Mouse (Mus musculus) limb, embryonic 15.5 days (tissue): ENCODE results near the gene Rbfox2. TPM values are rescaled to one million over a fixed set of nuclear protein-coding genes. Genes with fewer than 3 reads are reported as not detected.

ENCODE experiments used
- ATAC-seq: fragments of 200-750 bp; cut with Nextera tagmentation; 2 replicates; pipeline ENCODE4 v1.8.0; 2017; ENCODE audit warnings: low read depth, moderate TSS enrichment; ENCODE audit not compliant: insufficient number of reproducible peaks, low FRiP score, low TSS enrichment
- H3K27ac ChIP-seq: fragments of 300-500 bp; sonication (generic); 2 replicates; pipeline ENCODE4 v1.5.1; 2015; ENCODE audit warnings: moderate library complexity, mild to moderate bottlenecking, inconsistent platforms
- H3K27me3 ChIP-seq: fragments of 300-500 bp; sonication (generic); 2 replicates; pipeline ENCODE4 v1.6.1; 2015; ENCODE audit warnings: inconsistent platforms
- H3K36me3 ChIP-seq: fragments of 300-500 bp; sonication (generic); 2 replicates; pipeline ENCODE4 v1.6.1; 2015; ENCODE audit warnings: inconsistent platforms
- H3K4me1 ChIP-seq: fragments of 300-500 bp; sonication (generic); 2 replicates; pipeline ENCODE4 v1.6.1; 2015; ENCODE audit warnings: inconsistent platforms
- H3K4me2 ChIP-seq: fragments of 300-500 bp; sonication (generic); 2 replicates; pipeline ENCODE4 v1.6.1; 2015; ENCODE audit warnings: mild to moderate bottlenecking, inconsistent platforms
- H3K4me3 ChIP-seq: fragments of 300-500 bp; sonication (generic); 2 replicates; pipeline ENCODE4 v1.5.1; 2015; ENCODE audit warnings: mild to moderate bottlenecking, inconsistent platforms
- H3K9ac ChIP-seq: fragments of 300-500 bp; sonication (generic); 2 replicates; pipeline ENCODE4 v1.6.1; 2015; ENCODE audit warnings: inconsistent platforms
- H3K9me3 ChIP-seq: fragments of 300-500 bp; sonication (generic); 2 replicates; pipeline ENCODE4 v1.6.1; 2016; ENCODE audit warnings: inconsistent platforms
- WGBS: fragments of 180-500 bp; shearing (Covaris S2); methylation state at CpG from one replicate; pipeline ENCODE4 v1.1.7; 2015; 5-methylcytosine and 5-hydroxymethylcytosine counted together
- polyA plus RNA-seq: library from polyadenylated mRNA; unstranded; fragments of >200 nt; fragmentation: Nextera tagmentation; extraction: Ambion mirVana; gene quantifications from 2 replicates; pipeline ENCODE4 v1.2.1, GENCODE M21; 2015

Gene Rbfox2
- polyA plus RNA-seq, 1 experiment from 2014 or later: 73.2 TPM

- no peak overlapping the region for H3K9ac ChIP-seq
- ATAC-seq: no peak
- no peak overlapping the region for H3K4me2 ChIP-seq
- H3K27me3 ChIP-seq: no peaks in the 10 kb centered on the region
- H3K36me3 ChIP-seq: no peaks in the 10 kb centered on the region
- no peak overlapping the region for H3K4me3 ChIP-seq
- H3K27ac ChIP-seq: no peak overlapping the region
- 65% methylated on average over 5 of the region's 5 CpGs for WGBS
- peaks cover 19% of the 10 kb centered on the region for H3K4me1 ChIP-seq
- H3K9me3 ChIP-seq: no peaks in the 10 kb centered on the region
Measured at GRCm38 (mm10) chr15:77244634-77245033, 62.2 kb downstream of the Rbfox2 start.

GRCm38 (mm10) chr15:77243876-77244560 is 62.8 kb downstream of the Rbfox2 start:
- Histone ChIP-seq H3K4me1 (peaks cover 19% of the 10 kb centered on the region), H3K4me3 (no peak overlapping the region), H3K36me3 (no peaks in the 10 kb centered on the region), H3K9ac (no peak overlapping the region), H3K9me3 (no peaks in the 10 kb centered on the region), H3K27me3 (no peaks in the 10 kb centered on the region), H3K27ac (no peak overlapping the region), H3K4me2 (no peak overlapping the region)
- no peak for ATAC-seq
- 78% methylated on average over 5 of the region's 5 CpGs for WGBS

GRCm38 (mm10) chr15:77240607-77241006 is 66.2 kb downstream of the Rbfox2 start:
- 79% methylated on average over 4 of the region's 4 CpGs for WGBS
- Histone ChIP-seq H3K27me3 (no peaks in the 10 kb centered on the region), H3K9me3 (no peaks in the 10 kb centered on the region), H3K4me2 (no peak overlapping the region), H3K36me3 (no peaks in the 10 kb centered on the region), H3K4me3 (no peak overlapping the region), H3K27ac (no peak overlapping the region), H3K4me1 (peaks cover 15% of the 10 kb centered on the region), H3K9ac (no peak overlapping the region)
- no peak for ATAC-seq

- no peak overlapping the region for H3K9ac ChIP-seq
- ATAC-seq: no peak
- H3K4me1 ChIP-seq: peaks cover 13% of the 10 kb centered on the region
- no peaks in the 10 kb centered on the region for H3K36me3 ChIP-seq
- no peak overlapping the region for H3K4me2 ChIP-seq
- no peaks in the 10 kb centered on the region for H3K27me3 ChIP-seq
- WGBS: 79% methylated on average over 4 of the region's 4 CpGs
- no peak overlapping the region for H3K4me3 ChIP-seq
- no peaks in the 10 kb centered on the region for H3K9me3 ChIP-seq
- H3K27ac ChIP-seq: no peak overlapping the region
Measured at GRCm38 (mm10) chr15:77239564-77239963, 67.2 kb downstream of the Rbfox2 start.

- H3K9ac ChIP-seq: no peak overlapping the region
- no peaks in the 10 kb centered on the region for H3K9me3 ChIP-seq
- no peak overlapping the region for H3K4me3 ChIP-seq
- H3K27ac ChIP-seq: no peak overlapping the region
- H3K27me3 ChIP-seq: no peaks in the 10 kb centered on the region
- H3K36me3 ChIP-seq: no peaks in the 10 kb centered on the region
- WGBS: 33% methylated on average over 1 of the region's 1 CpGs
- H3K4me1 ChIP-seq: peaks cover 18% of the 10 kb centered on the region
- no peak for ATAC-seq
- H3K4me2 ChIP-seq: no peak overlapping the region
Measured at GRCm38 (mm10) chr15:77237661-77238060, 69.1 kb downstream of the Rbfox2 start.

GRCm38 (mm10) chr15:77236055-77236567 is 70.7 kb downstream of the Rbfox2 start:
- Histone ChIP-seq H3K4me1 (peaks cover 18% of the 10 kb centered on the region), H3K9ac (no peak overlapping the region), H3K9me3 (no peaks in the 10 kb centered on the region), H3K4me2 (no peak overlapping the region), H3K4me3 (no peak overlapping the region), H3K36me3 (no peaks in the 10 kb centered on the region), H3K27me3 (no peaks in the 10 kb centered on the region), H3K27ac (no peak overlapping the region)
- 74% methylated on average over 7 of the region's 7 CpGs for WGBS
- ATAC-seq: no peak

GRCm38 (mm10) chr15:77235551-77235950 is 71.3 kb downstream of the Rbfox2 start:
- no peaks in the 10 kb centered on the region for H3K27me3 ChIP-seq
- H3K4me1 ChIP-seq: peaks cover 18% of the 10 kb centered on the region
- 89% methylated on average over 4 of the region's 4 CpGs for WGBS
- no peak overlapping the region for H3K9ac ChIP-seq
- no peak overlapping the region for H3K4me2 ChIP-seq
- H3K36me3 ChIP-seq: no peaks in the 10 kb centered on the region
- no peak overlapping the region for H3K27ac ChIP-seq
- no peaks in the 10 kb centered on the region for H3K9me3 ChIP-seq
- ATAC-seq: no peak
- no peak overlapping the region for H3K4me3 ChIP-seq

GRCm38 (mm10) chr15:77234296-77234695 is 72.5 kb downstream of the Rbfox2 start:
- no peaks in the 10 kb centered on the region for H3K9me3 ChIP-seq
- no peaks in the 10 kb centered on the region for H3K36me3 ChIP-seq
- no peak overlapping the region for H3K4me3 ChIP-seq
- no peak overlapping the region for H3K9ac ChIP-seq
- 43% methylated on average over 4 of the region's 4 CpGs for WGBS
- H3K4me2 ChIP-seq: no peak overlapping the region
- no peak overlapping the region for H3K27ac ChIP-seq
- peaks cover 24% of the 10 kb centered on the region for H3K4me1 ChIP-seq
- H3K27me3 ChIP-seq: no peaks in the 10 kb centered on the region
- ATAC-seq: no peak

- H3K4me2 ChIP-seq: no peak overlapping the region
- H3K27me3 ChIP-seq: no peaks in the 10 kb centered on the region
- H3K27ac ChIP-seq: no peak overlapping the region
- WGBS: 62% methylated on average over 3 of the region's 3 CpGs
- no peak for ATAC-seq
- peaks cover 24% of the 10 kb centered on the region for H3K4me1 ChIP-seq
- H3K9ac ChIP-seq: no peak overlapping the region
- no peaks in the 10 kb centered on the region for H3K36me3 ChIP-seq
- no peak overlapping the region for H3K4me3 ChIP-seq
- H3K9me3 ChIP-seq: no peaks in the 10 kb centered on the region
Measured at GRCm38 (mm10) chr15:77230144-77230543, 76.7 kb downstream of the Rbfox2 start.

- no peak overlapping the region for H3K27ac ChIP-seq
- no peaks in the 10 kb centered on the region for H3K27me3 ChIP-seq
- no peak overlapping the region for H3K4me3 ChIP-seq
- 56% methylated on average over 7 of the region's 7 CpGs for WGBS
- H3K9me3 ChIP-seq: no peaks in the 10 kb centered on the region
- no peak overlapping the region for H3K4me2 ChIP-seq
- 0 out of 2 replicates have a peak, but pooled peaks cover 16% of the 10 kb centered on the region for H3K4me1 ChIP-seq
- no peaks in the 10 kb centered on the region for H3K36me3 ChIP-seq
- H3K9ac ChIP-seq: no peak overlapping the region
- ATAC-seq: no peak
Measured at GRCm38 (mm10) chr15:77226831-77227354, 79.9 kb downstream of the Rbfox2 start.

GRCm38 (mm10) chr15:77225858-77226257 is 80.9 kb downstream of the Rbfox2 start:
- 0 out of 2 replicates have a peak overlapping the region, but pooled peaks have one; percentile 2 for H3K27ac ChIP-seq
- WGBS: 55% methylated on average over 4 of the region's 4 CpGs
- no peak overlapping the region for H3K4me3 ChIP-seq

GRCm38 (mm10) chr15:77225274-77225673 is 81.5 kb downstream of the Rbfox2 start:
- Histone ChIP-seq H3K4me1 (peaks cover 17% of the 10 kb centered on the region; the same call in 1 of the 2 replicates), H3K27me3 (no peaks in the 10 kb centered on the region), H3K36me3 (no peaks in the 10 kb centered on the region), H3K27ac (0 out of 2 replicates have a peak overlapping the region, but pooled peaks have one; percentile 22), H3K4me2 (no peak overlapping the region), H3K4me3 (no peak overlapping the region), H3K9ac (no peak overlapping the region), H3K9me3 (no peaks in the 10 kb centered on the region)
- ATAC-seq: no peak

More at GRCm38 (mm10) chr15:77225858-77226257, 80.9 kb downstream of the Rbfox2 start:
- Histone ChIP-seq H3K36me3 (no peaks in the 10 kb centered on the region), H3K27me3 (no peaks in the 10 kb centered on the region), H3K9ac (no peak overlapping the region), H3K9me3 (no peaks in the 10 kb centered on the region), H3K4me2 (no peak overlapping the region), H3K4me1 (0 out of 2 replicates have a peak, but pooled peaks cover 16% of the 10 kb centered on the region)
- ATAC-seq: no peak
